Mouse (Mus musculus) cerebellum, adult 2 months (tissue): ENCODE results near the gene Fmnl2.

Source experiments
- CTCF ChIP-seq: fragments of 200-500 bp; IDR thresholded peaks from 2 replicates; pipeline ENCODE4 v1.5.1; 2011; ENCODE audit warnings: low read depth, mild to moderate bottlenecking, control low read depth, low read length, moderate library complexity, borderline replicate concordance; ENCODE audit not compliant: insufficient read depth
- POLR2A ChIP-seq: fragments of 200-500 bp; IDR thresholded peaks from 2 replicates; pipeline ENCODE4 v1.6.1; 2011; ENCODE audit warnings: low read length, control low read depth, borderline replicate concordance; ENCODE audit not compliant: insufficient read depth

- TF ChIP-seq POLR2A (no peak), CTCF (no peak)
These were observed 55.7 kb downstream of the Fmnl2 start for GRCm38 (mm10) chr2:52913311-52913710.
